15 mouse cellular contexts compared by ENCODE assay signal in the genomic region with DNA sequence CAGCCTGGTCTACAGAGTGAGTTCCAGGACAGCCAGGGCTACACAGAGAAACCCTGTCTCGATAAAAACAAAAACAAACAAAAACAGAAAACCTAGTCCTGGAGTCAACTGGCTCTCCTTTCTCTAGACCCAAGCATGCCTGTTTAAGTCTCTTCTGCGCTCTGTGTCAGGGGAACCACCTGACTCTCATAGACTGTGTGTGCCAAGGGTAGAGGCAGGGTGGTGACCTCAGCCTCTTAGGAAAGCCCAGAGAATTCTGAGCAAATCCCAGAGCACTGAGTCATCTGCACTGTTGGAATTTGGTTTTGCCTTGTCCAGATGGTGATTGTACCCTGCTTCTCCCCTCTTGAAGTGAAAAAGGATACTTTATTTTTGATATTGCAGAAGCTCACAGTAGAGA. TPM values are rescaled to one million over a fixed set of nuclear protein-coding genes. Genes with fewer than 3 reads are reported as not detected.
DNase-seq lines count a peak whose midpoint lies in the region; ATAC-seq lines count a peak whose summit lies in the region.
"Had no signal": no experiment of that assay in that cellular context is flagged by ENCODE, and none has a peak within 500 bp of the region (broad histone marks: within the 10 kb centered on the region; RNA-seq: fewer than 3 reads in every experiment).

No protein-coding gene starts in this region.

- H3K4me2 ChIP-seq in lung, embryonic 16.5 days (ENCODE audit: low read depth, low read length), result no peak overlapping the region
- H3K4me2 ChIP-seq: limb, embryonic 15.5 days had no signal

- DNase-seq in adrenal gland, adult (ENCODE audit: inconsistent age in 2 of 2, low spot score in 1 of 2), result peak; percentile 79 to 87
- DNase-seq in adrenal gland, postnatal 4 days (ENCODE audit: low spot score in 2 of 2), result no peak
- DNase-seq in 3134 (ENCODE audit: extremely low read depth, insufficient read length, low spot score), result peak; percentile 68
- peak; percentile 69 to 72 for DNase-seq in adrenal gland, postnatal 36 days
- no peak for DNase-seq in layer of hippocampus, postnatal 14 days (ENCODE audit: low spot score in 2 of 2)
- DNase-seq: kidney, postnatal 25 days; right cerebral cortex, adult 18-20 months had no signal

- ATAC-seq in lung, embryonic 16.5 days (ENCODE audit: low read depth), result peak; percentile 51; the same call in 1 of the 2 replicates
- no peak for ATAC-seq in megakaryocyte progenitor cell, adult 5-6 weeks (replicated peaks; ENCODE audit: poor library complexity)
- ATAC-seq in cerebellum, adult (ENCODE audit: insufficient number of reproducible peaks, low FRiP score, low TSS enrichment), result no peak
- ATAC-seq: activated CD4-positive, CD25-positive, alpha-beta regulatory T cell, adult 4 months had no signal

- no peaks in the 10 kb centered on the region for H3K36me3 ChIP-seq in lung, embryonic 16.5 days (ENCODE audit: control insufficient read depth, insufficient read depth, low read length)

- peaks cover 6% of the 10 kb centered on the region; the same call in 1 of the 2 replicates for H3K4me1 ChIP-seq in lung, embryonic 16.5 days (replicated peaks; ENCODE audit: control insufficient read depth, insufficient read depth, low read length)

- no peak overlapping the region for H3K9ac ChIP-seq in lung, embryonic 16.5 days (ENCODE audit: low read length)
- H3K9ac ChIP-seq: limb, embryonic 15.5 days had no signal

- H3K9me3 ChIP-seq in lung, embryonic 16.5 days (ENCODE audit: control insufficient read depth, low read length), result no peaks in the 10 kb centered on the region
- H3K9me3 ChIP-seq: limb, embryonic 15.5 days had no signal

- H3K4me3 ChIP-seq in lung, embryonic 16.5 days (ENCODE audit: low read length), result no peak overlapping the region
- H3K4me3 ChIP-seq: erythroblast, embryonic 14.5 days; left cerebral cortex, adult 2 months; limb, embryonic 15.5 days had no signal

- no peak overlapping the region for H3K27ac ChIP-seq in lung, embryonic 16.5 days (ENCODE audit: low read length)
- H3K27ac ChIP-seq: left cerebral cortex, adult 2 months; limb, embryonic 15.5 days; macrophage had no signal

- 70% methylated on average over 2 of the region's 2 CpGs for WGBS in lung, embryonic 16.5 days

- H3K27me3 ChIP-seq in lung, embryonic 16.5 days (ENCODE audit: control insufficient read depth, insufficient read depth, low read depth, low read length), result no peaks in the 10 kb centered on the region
- H3K27me3 ChIP-seq: limb, embryonic 15.5 days had no signal

RNA-seq across cellular contexts. Expression of gene Slc25a25, which starts 7.1 kb away (rescaled TPM):
- 10 to 100 TPM; 28.0 to 33.7 TPM for total RNA-seq in adrenal gland, postnatal 4 days (2021)
- 10 to 100 TPM; 78.8 to 99.7 TPM for total RNA-seq in adrenal gland, postnatal 36 days (2021)
- polyA plus RNA-seq in lung, embryonic 16.5 days (2015; fragmentation: Nextera tagmentation; extraction: Ambion mirVana), result 16.0 and 17.5 TPM in 2 replicates
- total RNA-seq in megakaryocyte progenitor cell, adult 5-6 weeks (2015), result 5.2 and 6.4 TPM in 2 replicates
- total RNA-seq in megakaryocyte progenitor cell, adult 5-6 weeks (2017), result 10.7 and 11.5 TPM in 2 replicates
- total RNA-seq in layer of hippocampus, postnatal 14 days (2021), result 10 to 100 TPM; 45.5 to 50.3 TPM

RNA-seq across cellular contexts. Expression of gene Naif1, which starts 8.0 kb away (rescaled TPM):
- 1 to 10 TPM; 4.1 to 4.2 TPM for total RNA-seq in adrenal gland, postnatal 4 days (2021)
- total RNA-seq in adrenal gland, postnatal 36 days (2021), result 1 to 10 TPM; 4.3 to 5.2 TPM
- 6.5 and 6.8 TPM in 2 replicates for polyA plus RNA-seq in lung, embryonic 16.5 days (2015; fragmentation: Nextera tagmentation; extraction: Ambion mirVana)
- total RNA-seq in megakaryocyte progenitor cell, adult 5-6 weeks (2015), result 1.5 and 1.9 TPM in 2 replicates
- total RNA-seq in megakaryocyte progenitor cell, adult 5-6 weeks (2017), result 3.5 TPM in 2 replicates
- 1 to 10 TPM; 3.7 to 4.1 TPM for total RNA-seq in layer of hippocampus, postnatal 14 days (2021)

Comparison
In these comparisons a context has a peak if more than half of its experiments do, and no peak if none do; other contexts are left out.
1. DNase-seq: peak in adrenal gland, adult (2 of 2), 3134 (single experiment) and adrenal gland, postnatal 36 days (2 of 2); none in adrenal gland, postnatal 4 days (0 of 2) and layer of hippocampus, postnatal 14 days (0 of 2).